Mouse (Mus musculus) left cerebral cortex, adult 8-10 months (tissue): ENCODE results near the gene Camk1g. TPM values are rescaled to one million over a fixed set of nuclear protein-coding genes. Genes with fewer than 3 reads are reported as not detected.
A peak's percentile ranks its signal among the peaks of the same experiment; 100 is the strongest.

Experiments used
- DNase-seq, 2 experiments: peaks; one replicate each; pipeline ENCODE4 v3.0.0; 2022; ENCODE audit warnings: low spot score in 2 of 2
- total RNA-seq, 4 experiments: library from RNA; stranded (reverse); gene quantifications; 2 replicates each; pipeline ENCODE4 v1.2.4; 2022

Camk1g gene
- total RNA-seq, 4 experiments from 2014 or later, result 28.7 to 33.3 (median 30.1) TPM

DNA sequence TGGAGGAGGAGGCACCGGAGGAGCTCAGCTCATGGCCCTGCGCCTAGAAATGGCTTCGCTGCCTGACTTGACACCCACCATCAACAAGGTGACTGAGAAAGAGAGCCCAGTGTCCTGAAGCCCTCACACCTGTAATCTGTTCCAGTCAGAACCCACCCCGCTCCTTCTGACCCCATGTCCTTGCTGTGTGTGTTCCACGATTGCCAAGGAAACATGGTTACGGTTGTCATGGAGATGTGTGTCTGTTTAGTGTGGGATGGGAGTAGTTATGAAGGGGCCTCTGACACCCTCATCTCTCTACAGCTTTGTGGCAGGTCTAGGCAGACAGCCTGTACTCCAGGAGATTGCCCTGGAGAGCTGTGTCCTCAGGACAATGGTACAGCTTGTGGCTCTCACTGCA, 35.6 kb downstream of the Camk1g start:
- DNase-seq, result no peak

GRCm38 (mm10) chr1:193333776-193334175, 36.3 kb downstream of the Camk1g start:
- no peak for DNase-seq

- peak in 1 of 2 experiments; percentile 75 for DNase-seq
Observed at GRCm38 (mm10) chr1:193332671-193333070, 37.4 kb downstream of the Camk1g start.

- no peak for DNase-seq
Observed at GRCm38 (mm10) chr1:193332018-193332417, 38.1 kb downstream of the Camk1g start.

DNA sequence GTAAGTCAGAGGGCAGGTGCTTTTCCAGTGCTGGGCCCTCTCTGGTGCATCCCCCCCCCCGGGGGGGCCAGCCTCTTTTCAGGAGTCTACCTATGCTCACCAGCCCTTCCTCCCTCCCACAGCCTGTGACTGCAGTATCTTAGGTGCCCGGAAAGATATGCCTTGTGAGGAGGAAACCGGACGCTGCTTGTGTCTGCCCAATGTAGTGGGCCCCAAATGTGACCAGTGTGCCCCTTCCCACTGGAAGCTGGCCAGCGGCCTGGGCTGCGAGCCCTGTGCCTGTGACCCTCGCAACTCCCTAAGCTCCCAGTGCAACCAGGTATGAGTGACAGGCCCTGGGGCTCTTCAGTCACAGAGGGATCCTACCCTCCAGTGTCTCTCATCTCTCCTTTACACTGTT, 39.5 kb downstream of the Camk1g start:
- no peak for DNase-seq

DNA sequence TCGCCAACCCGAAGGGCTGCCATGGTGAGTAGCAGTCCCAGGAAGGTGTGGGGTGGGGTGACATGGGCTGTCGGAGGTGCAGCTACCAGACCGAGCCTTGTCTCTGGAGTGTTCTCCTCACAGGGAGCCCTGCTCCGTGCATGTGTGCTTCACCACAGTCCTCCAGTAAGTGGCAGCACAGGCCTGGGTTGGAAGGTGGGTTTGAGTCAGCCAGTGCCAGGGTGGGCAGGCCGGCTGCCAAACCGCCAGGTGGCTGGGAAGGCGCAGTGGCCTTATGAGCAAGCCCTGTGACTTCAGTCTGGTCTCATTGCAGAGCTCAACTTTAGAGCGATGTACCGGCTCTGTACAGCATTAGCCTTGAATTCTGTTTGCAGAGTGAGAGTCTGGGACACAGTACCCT, 39.9 kb downstream of the Camk1g start:
- peak; percentile 70 to 86 for DNase-seq

- DNase-seq, result no peak
Observed at GRCm38 (mm10) chr1:193329557-193329956, 40.5 kb downstream of the Camk1g start.

GRCm38 (mm10) chr1:193327686-193328085, 42.4 kb downstream of the Camk1g start:
- no peak for DNase-seq

DNA sequence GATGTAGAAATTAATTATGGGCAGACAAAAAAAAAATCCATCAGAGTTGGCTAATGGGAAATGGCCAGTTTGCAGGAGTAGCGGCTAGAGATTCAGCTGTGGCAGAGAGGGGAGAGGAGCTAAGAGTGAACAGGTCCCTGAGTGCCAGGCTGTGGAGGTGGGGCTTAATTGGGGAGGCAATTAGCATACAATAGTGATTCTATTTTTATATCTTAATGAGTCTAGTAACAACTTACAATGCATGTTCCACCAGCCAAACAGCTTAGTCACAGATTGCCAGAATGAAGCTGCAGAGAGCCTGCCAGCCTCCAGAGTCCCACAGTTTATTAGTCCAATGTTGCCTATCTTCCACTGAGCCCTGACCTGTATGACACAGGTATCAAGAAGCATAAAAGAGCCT, 42.9 kb downstream of the Camk1g start:
- no peak for DNase-seq

GRCm38 (mm10) chr1:193326456-193327145, 43.5 kb downstream of the Camk1g start:
- DNase-seq, result no peak

DNA sequence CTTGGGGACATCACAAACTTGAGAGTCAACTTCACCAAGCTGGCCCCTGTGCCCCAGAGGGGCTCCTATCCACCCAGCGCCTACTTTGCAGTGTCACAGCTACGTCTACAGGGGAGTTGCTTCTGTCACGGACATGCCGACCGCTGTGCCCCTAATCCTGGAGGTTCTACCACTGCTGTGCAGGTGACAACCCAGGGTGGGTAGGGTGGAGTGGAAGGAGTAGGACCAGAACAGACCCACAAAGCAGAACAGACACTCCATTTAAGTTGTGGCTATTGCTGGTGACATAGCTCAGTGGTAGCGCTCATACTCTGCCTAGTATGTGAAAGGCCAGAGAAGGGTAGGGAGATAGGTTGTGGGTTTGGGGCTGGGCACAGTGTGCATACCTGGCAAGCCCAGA, 44.2 kb downstream of the Camk1g start:
- DNase-seq, result no peak

DNA sequence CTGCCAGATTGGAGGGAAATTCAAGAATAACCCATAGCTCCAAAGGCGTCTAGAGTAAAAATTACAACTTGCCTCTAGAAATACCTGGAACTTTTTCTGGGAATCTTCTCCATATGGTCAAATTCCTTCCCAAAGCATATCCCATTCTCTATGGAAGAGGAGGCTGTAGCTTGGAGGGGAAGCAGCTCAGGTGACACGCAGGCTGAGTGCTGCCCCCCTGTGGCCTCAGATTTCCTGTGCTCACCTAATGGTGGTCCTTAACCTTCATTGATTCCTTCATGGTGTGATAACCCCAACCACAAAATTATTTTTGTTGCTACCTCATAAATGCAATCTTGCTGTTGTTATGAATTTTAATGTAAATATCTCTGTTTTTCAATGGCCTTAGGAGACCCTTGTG, 45.9 kb downstream of the Camk1g start:
- DNase-seq, result no peak

DNA sequence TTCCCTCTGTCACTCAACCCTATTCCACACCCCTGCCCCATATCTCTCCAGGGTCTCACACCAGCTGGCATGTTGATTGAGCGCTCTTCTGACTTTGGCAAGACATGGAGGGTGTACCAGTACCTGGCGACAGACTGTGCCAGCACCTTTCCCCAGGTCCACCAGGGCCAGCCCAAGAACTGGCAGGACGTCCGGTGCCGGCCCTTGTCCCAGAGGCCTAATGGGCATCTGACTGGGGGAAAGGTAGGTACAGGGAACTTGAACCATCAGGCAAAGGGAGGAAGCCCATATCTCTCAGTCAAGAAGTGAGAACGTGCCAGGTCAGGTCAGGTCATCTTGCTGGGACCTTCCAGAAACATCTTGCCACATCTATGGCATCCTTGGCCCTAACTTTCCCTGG, 46.4 kb downstream of the Camk1g start:
- DNase-seq, result no peak

DNA sequence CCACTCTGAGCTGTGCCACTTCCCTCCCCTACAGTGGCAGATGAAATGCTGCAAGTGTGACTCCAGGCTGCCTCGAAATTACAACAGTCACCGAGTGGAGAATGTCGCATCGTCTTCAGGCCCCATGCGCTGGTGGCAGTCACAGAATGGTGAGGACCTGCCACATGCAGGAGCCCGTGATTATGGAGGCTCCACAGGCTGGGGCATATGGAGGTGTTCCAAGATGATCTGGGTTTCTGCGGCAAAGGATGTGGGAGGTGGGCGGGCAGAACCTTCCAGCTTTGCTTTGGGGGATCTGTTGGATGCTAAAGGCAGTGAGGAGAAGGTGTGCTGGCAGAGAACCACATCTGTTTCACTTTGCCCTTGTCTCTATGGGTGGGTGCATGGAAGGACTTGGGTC, 49.7 kb downstream of the Camk1g start:
- DNase-seq, result peak in 1 of 2 experiments; percentile 39

DNA sequence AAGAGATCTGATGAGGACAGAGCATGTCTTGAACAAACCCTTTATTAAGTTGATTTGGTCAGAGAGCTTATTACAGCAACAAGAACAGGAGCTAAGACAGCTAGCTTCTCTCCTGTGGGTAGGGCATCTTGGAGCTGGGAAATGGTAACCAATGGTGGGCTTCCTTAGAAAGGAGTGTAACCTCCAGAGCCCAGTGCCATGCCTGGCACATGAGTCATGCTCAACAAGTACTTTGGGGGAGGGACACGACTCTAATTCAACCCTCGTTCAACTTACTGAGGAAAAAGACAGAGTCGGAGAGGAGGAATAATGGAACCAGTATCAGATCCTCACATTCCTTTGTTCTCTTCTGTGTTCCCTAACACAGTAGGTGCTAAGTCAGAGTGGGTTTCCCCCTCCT, 50.4 kb downstream of the Camk1g start:
- DNase-seq, result no peak

DNA sequence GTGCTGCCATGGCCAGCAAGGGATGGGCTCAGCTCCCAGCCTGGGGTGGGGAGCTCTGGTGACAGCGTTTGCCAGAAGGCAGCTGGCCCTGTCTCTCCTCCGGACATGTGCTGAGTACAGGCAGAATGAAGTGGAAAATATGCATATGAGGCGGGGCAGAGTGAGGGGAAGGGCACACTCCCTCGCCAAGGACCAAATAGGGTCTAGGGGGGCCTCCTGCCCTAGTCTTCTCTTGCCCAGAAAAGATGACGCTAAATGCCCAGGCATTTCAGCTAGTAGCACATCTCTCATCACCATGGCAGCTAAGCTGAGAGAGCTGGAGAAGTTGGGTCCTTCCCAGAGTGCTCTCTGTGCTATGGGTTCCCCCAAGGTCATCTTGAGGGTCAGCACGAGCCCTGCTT, 52.9 kb downstream of the Camk1g start:
- DNase-seq, result peak in 1 of 2 experiments; percentile 69

- DNase-seq, result peak in 1 of 2 experiments; percentile 42
Observed at GRCm38 (mm10) chr1:193316358-193316750, 53.7 kb downstream of the Camk1g start.

DNA sequence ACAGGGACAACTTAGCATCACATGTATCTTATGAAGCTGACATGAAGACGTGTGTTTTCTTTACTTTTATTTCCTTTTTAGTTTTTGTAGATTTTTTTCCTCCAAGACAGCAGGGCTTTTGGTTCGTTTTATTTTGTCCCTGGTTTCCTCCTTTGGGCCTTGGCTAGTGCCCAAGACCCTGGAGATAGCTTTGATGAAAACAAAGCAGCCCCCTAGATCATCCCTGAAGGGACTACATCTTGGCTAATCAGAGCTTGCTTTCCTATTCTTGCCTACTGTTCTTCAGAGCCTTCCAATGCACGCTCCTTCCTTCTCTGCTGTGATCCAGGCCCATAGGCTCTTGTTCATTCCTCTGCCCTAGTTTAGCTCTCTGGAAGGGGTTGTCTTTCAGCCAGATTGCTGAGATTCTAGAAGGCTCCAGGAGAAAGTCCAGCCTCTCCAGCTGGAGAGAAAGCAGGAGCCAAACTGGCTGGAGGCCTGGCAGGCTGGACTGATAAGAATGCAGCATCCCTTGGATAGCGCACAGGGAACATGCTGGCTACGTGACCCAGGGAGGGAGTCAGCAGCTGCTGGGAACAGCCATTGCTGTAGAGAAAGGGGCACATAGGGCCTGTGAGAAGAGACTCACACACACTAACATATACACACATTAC, 54.3 kb downstream of the Camk1g start:
- DNase-seq, result peak in 1 of 2 experiments; percentile 74

GRCm38 (mm10) chr1:193311596-193311995, 58.5 kb downstream of the Camk1g start:
- no peak for DNase-seq

DNA sequence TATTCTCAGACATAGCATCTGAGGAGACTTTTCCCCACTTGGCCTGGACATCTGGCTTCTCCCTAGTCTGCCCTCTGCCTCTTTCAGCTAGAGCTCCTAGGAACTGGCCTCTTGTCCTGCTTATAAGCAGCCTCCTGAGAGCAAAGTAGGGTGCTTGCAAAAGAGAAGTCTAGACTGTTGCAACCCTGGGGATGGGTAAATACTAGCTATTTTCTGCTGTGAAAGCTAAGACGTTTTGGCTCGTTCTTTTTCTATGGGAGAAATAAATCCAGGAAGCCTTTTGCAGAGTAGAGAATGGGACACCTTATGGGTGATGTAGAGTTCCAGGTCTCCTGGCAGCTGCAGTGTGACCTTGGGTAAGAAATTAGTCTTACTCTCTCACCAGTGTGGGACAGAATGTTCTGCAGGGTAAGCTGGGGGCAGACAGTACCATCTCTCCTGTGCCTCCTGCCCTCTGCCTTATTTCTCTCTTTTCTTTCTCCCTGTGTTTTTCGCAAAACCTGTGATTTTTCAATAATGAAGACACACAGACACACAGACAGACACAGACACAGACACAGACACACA, 59.5 kb downstream of the Camk1g start:
- DNase-seq, result no peak

DNA sequence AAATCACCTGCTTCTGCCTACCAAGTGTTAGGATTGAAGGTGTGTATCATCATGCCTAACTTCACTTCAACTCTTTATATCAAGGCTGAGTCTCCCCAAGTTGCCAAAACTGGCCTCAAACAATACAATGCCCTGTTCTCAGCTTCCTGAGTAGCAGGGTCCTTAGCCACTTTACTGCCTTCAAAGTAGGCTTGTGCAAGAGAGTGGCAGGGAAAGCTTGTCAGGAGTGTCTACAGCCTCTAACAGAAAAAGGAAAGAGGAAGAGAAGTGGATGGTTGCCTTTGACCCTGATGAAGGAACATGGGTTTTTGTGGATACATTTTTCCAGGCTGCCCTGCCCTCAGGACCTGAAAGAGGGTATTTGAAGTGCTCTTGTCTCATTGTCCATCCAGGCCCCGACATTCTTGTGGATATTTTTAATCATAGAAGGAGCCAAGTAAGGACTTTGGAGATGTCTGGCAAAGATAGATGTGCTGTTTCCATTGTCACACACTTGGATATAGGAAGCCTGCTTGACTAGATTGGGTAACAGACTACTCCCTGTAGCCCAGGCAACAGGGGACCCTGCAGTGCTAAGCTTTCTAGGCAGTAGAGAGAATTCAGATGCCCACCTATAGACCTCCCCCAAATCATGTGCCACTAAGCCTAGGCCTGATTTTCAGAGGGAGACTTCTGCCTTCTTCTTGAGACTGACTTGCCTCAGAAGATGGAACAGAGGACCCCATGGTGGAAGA, 60.1 kb downstream of the Camk1g start:
- DNase-seq, result no peak

DNA sequence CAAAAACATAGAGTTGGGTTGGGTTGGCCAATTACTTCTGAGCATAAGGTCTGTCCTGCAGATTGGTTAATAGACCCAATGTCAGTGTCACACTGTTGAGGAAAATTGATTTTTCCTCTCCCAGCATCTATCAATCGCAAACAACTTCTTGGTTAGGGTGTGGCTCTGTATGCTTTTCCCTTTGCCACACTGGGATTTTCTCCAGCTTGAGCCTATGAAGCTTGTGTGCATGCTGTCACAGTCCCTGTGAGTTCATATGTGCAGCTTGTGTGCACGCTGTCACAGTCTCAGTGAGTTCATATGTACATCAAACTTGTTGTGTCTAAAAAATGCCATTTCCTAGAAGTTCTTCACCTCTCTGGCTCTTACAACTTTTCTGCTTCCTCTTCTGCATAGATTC, 63.3 kb downstream of the Camk1g start:
- no peak for DNase-seq
